Mouse (Mus musculus) midbrain, embryonic 13.5 days (tissue): ENCODE results near the gene Acox3. TPM values are rescaled to one million over a fixed set of nuclear protein-coding genes. Genes with fewer than 3 reads are reported as not detected.

Experiments
- ATAC-seq: fragments of 200-750 bp; cut with Nextera tagmentation; 2 replicates; pipeline ENCODE4 v1.8.0; 2017; ENCODE audit warnings: mild to moderate bottlenecking, moderate TSS enrichment, moderate library complexity
- H3K27ac ChIP-seq: fragments of 300-500 bp; sonication (generic); 2 replicates; pipeline ENCODE4 v1.5.1; 2015; ENCODE audit warnings: inconsistent platforms, mild to moderate bottlenecking, moderate library complexity
- H3K27me3 ChIP-seq: fragments of 300-500 bp; sonication (generic); 2 replicates; pipeline ENCODE4 v1.6.1; 2015; ENCODE audit warnings: mild to moderate bottlenecking, inconsistent platforms
- H3K36me3 ChIP-seq: fragments of 300-500 bp; sonication (generic); 2 replicates; pipeline ENCODE4 v1.6.1; 2015; ENCODE audit warnings: mild to moderate bottlenecking, inconsistent platforms
- H3K4me1 ChIP-seq: fragments of 300-500 bp; sonication (generic); replicated peaks from 2 replicates; pipeline ENCODE4 v1.6.1; 2015; ENCODE audit warnings: inconsistent platforms
- H3K4me2 ChIP-seq: fragments of 300-500 bp; sonication (generic); replicated peaks from 2 replicates; pipeline ENCODE4 v1.6.1; 2015; ENCODE audit warnings: moderate library complexity, mild to moderate bottlenecking, inconsistent platforms
- H3K4me3 ChIP-seq: fragments of 300-500 bp; sonication (generic); replicated peaks from 2 replicates; pipeline ENCODE4 v1.5.1; 2015; ENCODE audit warnings: mild to moderate bottlenecking, inconsistent platforms
- H3K9ac ChIP-seq: fragments of 300-500 bp; sonication (generic); replicated peaks from 2 replicates; pipeline ENCODE4 v1.6.1; 2015; ENCODE audit warnings: mild to moderate bottlenecking, inconsistent platforms
- H3K9me3 ChIP-seq: fragments of 300-500 bp; sonication (generic); 2 replicates; pipeline ENCODE4 v1.6.1; 2016; ENCODE audit warnings: mild to moderate bottlenecking, inconsistent platforms
- WGBS: fragments of 180-500 bp; shearing (Covaris S2); methylation state at CpG from one replicate; pipeline ENCODE4 v1.1.7; 2015; 5-methylcytosine and 5-hydroxymethylcytosine counted together
- polyA plus RNA-seq: library from polyadenylated mRNA; unstranded; fragments of >200 nt; fragmentation: Nextera tagmentation; extraction: Ambion mirVana; gene quantifications from 2 replicates; pipeline ENCODE4 v1.2.1, GENCODE M21; 2015

Gene Acox3
- polyA plus RNA-seq, 1 experiment from 2014 or later = 17.0 TPM

- H3K36me3 ChIP-seq = no peaks in the 10 kb centered on the region
- no peaks in the 10 kb centered on the region for H3K9me3 ChIP-seq
- 88% methylated on average over 9 of the region's 9 CpGs for WGBS
- H3K4me2 ChIP-seq = no peak overlapping the region
- H3K27me3 ChIP-seq = no peaks in the 10 kb centered on the region
- ATAC-seq = no peak
- no peak overlapping the region for H3K27ac ChIP-seq
- H3K4me1 ChIP-seq = no peaks in the 10 kb centered on the region; the same call in 1 of the 2 replicates
- H3K9ac ChIP-seq = no peak overlapping the region
- no peak overlapping the region for H3K4me3 ChIP-seq
These were observed 60.7 kb downstream of the Acox3 start for GRCm38 (mm10) chr5:35643401-35644048.

GRCm38 (mm10) chr5:35644082-35644481 lies 61.2 kb downstream of the Acox3 start:
- Histone ChIP-seq H3K27me3 (no peaks in the 10 kb centered on the region), H3K36me3 (no peaks in the 10 kb centered on the region), H3K4me2 (no peak overlapping the region), H3K9ac (no peak overlapping the region), H3K4me3 (no peak overlapping the region), H3K4me1 (no peaks in the 10 kb centered on the region; the same call in 1 of the 2 replicates), H3K9me3 (no peaks in the 10 kb centered on the region), H3K27ac (no peak overlapping the region)
- 48% methylated on average over 4 of the region's 4 CpGs for WGBS
- ATAC-seq = no peak

- Histone ChIP-seq H3K4me3 (no peak overlapping the region), H3K4me1 (no peaks in the 10 kb centered on the region; the same call in 1 of the 2 replicates), H3K27ac (no peak overlapping the region), H3K9ac (no peak overlapping the region), H3K9me3 (no peaks in the 10 kb centered on the region), H3K4me2 (no peak overlapping the region), H3K27me3 (no peaks in the 10 kb centered on the region), H3K36me3 (no peaks in the 10 kb centered on the region)
- no peak for ATAC-seq
- WGBS = 83% methylated on average over 6 of the region's 6 CpGs
These were observed 63.2 kb downstream of the Acox3 start for GRCm38 (mm10) chr5:35645938-35646493.

GRCm38 (mm10) chr5:35646927-35647326 lies 64.1 kb downstream of the Acox3 start:
- Histone ChIP-seq H3K9me3 (no peaks in the 10 kb centered on the region), H3K4me2 (no peak overlapping the region), H3K4me1 (no peaks in the 10 kb centered on the region; the same call in 1 of the 2 replicates), H3K27ac (no peak overlapping the region), H3K36me3 (no peaks in the 10 kb centered on the region), H3K27me3 (no peaks in the 10 kb centered on the region), H3K9ac (no peak overlapping the region), H3K4me3 (no peak overlapping the region)
- 80% methylated on average over 1 of the region's 1 CpGs for WGBS
- no peak for ATAC-seq

GRCm38 (mm10) chr5:35647562-35647961 lies 64.7 kb downstream of the Acox3 start:
- no peak overlapping the region for H3K4me2 ChIP-seq
- H3K4me1 ChIP-seq = no peaks in the 10 kb centered on the region; the same call in 1 of the 2 replicates
- ATAC-seq = no peak
- no peaks in the 10 kb centered on the region for H3K27me3 ChIP-seq
- WGBS = 76% methylated on average over 4 of the region's 4 CpGs
- no peaks in the 10 kb centered on the region for H3K36me3 ChIP-seq
- H3K27ac ChIP-seq = no peak overlapping the region
- no peak overlapping the region for H3K9ac ChIP-seq
- H3K9me3 ChIP-seq = no peaks in the 10 kb centered on the region
- H3K4me3 ChIP-seq = no peak overlapping the region

- Histone ChIP-seq H3K27ac (no peak overlapping the region), H3K9ac (no peak overlapping the region), H3K4me2 (no peak overlapping the region), H3K4me3 (no peak overlapping the region), H3K4me1 (no peaks in the 10 kb centered on the region; the same call in 1 of the 2 replicates), H3K27me3 (no peaks in the 10 kb centered on the region), H3K9me3 (no peaks in the 10 kb centered on the region), H3K36me3 (no peaks in the 10 kb centered on the region)
- WGBS = 59% methylated on average over 2 of the region's 2 CpGs
- no peak for ATAC-seq
These were observed 65.4 kb downstream of the Acox3 start for GRCm38 (mm10) chr5:35648230-35648629.

GRCm38 (mm10) chr5:35652319-35652718 lies 69.5 kb downstream of the Acox3 start:
- Histone ChIP-seq H3K9ac (no peak overlapping the region), H3K27me3 (no peaks in the 10 kb centered on the region), H3K4me3 (no peak overlapping the region), H3K4me2 (no peak overlapping the region), H3K36me3 (no peaks in the 10 kb centered on the region), H3K4me1 (no peaks in the 10 kb centered on the region), H3K9me3 (no peaks in the 10 kb centered on the region), H3K27ac (no peak overlapping the region)
- WGBS = 82% methylated on average over 3 of the region's 3 CpGs
- ATAC-seq = no peak

- H3K4me2 ChIP-seq = no peak overlapping the region
- no peaks in the 10 kb centered on the region for H3K27me3 ChIP-seq
- no peaks in the 10 kb centered on the region for H3K4me1 ChIP-seq
- no peaks in the 10 kb centered on the region for H3K9me3 ChIP-seq
- H3K36me3 ChIP-seq = no peaks in the 10 kb centered on the region
- no peak for ATAC-seq
- H3K4me3 ChIP-seq = no peak overlapping the region
- WGBS = 89% methylated on average over 13 of the region's 13 CpGs
- H3K9ac ChIP-seq = no peak overlapping the region
- no peak overlapping the region for H3K27ac ChIP-seq
These were observed 70.0 kb downstream of the Acox3 start for GRCm38 (mm10) chr5:35652872-35653271.

- no peak overlapping the region for H3K4me2 ChIP-seq
- no peaks in the 10 kb centered on the region for H3K9me3 ChIP-seq
- no peaks in the 10 kb centered on the region for H3K36me3 ChIP-seq
- H3K4me1 ChIP-seq = no peaks in the 10 kb centered on the region
- no peaks in the 10 kb centered on the region for H3K27me3 ChIP-seq
- no peak for ATAC-seq
- H3K4me3 ChIP-seq = no peak overlapping the region
- WGBS = 82% methylated on average over 9 of the region's 9 CpGs
- H3K27ac ChIP-seq = no peak overlapping the region
- H3K9ac ChIP-seq = no peak overlapping the region
These were observed 71.0 kb downstream of the Acox3 start for GRCm38 (mm10) chr5:35653743-35654395.

- no peaks in the 10 kb centered on the region for H3K36me3 ChIP-seq
- no peaks in the 10 kb centered on the region for H3K9me3 ChIP-seq
- H3K4me3 ChIP-seq = no peak overlapping the region
- H3K27ac ChIP-seq = no peak overlapping the region
- H3K4me1 ChIP-seq = no peaks in the 10 kb centered on the region
- H3K9ac ChIP-seq = no peak overlapping the region
- ATAC-seq = no peak
- H3K4me2 ChIP-seq = no peak overlapping the region
- no peaks in the 10 kb centered on the region for H3K27me3 ChIP-seq
- 91% methylated on average over 10 of the region's 10 CpGs for WGBS
These were observed 73.1 kb downstream of the Acox3 start for GRCm38 (mm10) chr5:35655753-35656485.

GRCm38 (mm10) chr5:35659503-35659902 lies 76.7 kb downstream of the Acox3 start:
- Histone ChIP-seq H3K27me3 (no peaks in the 10 kb centered on the region), H3K9ac (no peak overlapping the region), H3K9me3 (no peaks in the 10 kb centered on the region), H3K36me3 (no peaks in the 10 kb centered on the region), H3K4me1 (no peaks in the 10 kb centered on the region), H3K4me2 (no peak overlapping the region), H3K4me3 (no peak overlapping the region), H3K27ac (no peak overlapping the region)
- ATAC-seq = no peak
- WGBS = 58% methylated on average over 3 of the region's 3 CpGs

- ATAC-seq = no peak
- no peaks in the 10 kb centered on the region for H3K27me3 ChIP-seq
- H3K4me1 ChIP-seq = no peaks in the 10 kb centered on the region
- no peaks in the 10 kb centered on the region for H3K36me3 ChIP-seq
- no peaks in the 10 kb centered on the region for H3K9me3 ChIP-seq
- H3K4me2 ChIP-seq = no peak overlapping the region
- whole genome bisulfite sequencing = 77% methylated on average over 6 of the region's 6 CpGs
- H3K27ac ChIP-seq = no peak overlapping the region
- H3K9ac ChIP-seq = no peak overlapping the region
- H3K4me3 ChIP-seq = no peak overlapping the region
These were observed 78.4 kb downstream of the Acox3 start for GRCm38 (mm10) chr5:35661210-35661609.
